Mouse (Mus musculus) testis, postnatal 14 days (tissue): ENCODE results near the gene Zfp580.
"Not testable (repeated sequence)": the region's sequence is repeated elsewhere in the genome, so short reads cannot be mapped to it uniquely, and the experiment has no call there.

ENCODE experiments used
- DNase-seq: peaks from one replicate; pipeline ENCODE4 v3.0.0; 2021; ENCODE audit warnings: low spot score

The Zfp580 gene

GRCm38 (mm10) chr7:5064886-5065285 is 13.5 kb downstream of the Zfp580 start:
- no peak for DNase-seq

GRCm38 (mm10) chr7:5073586-5073985 is 22.2 kb downstream of the Zfp580 start:
- DNase-seq = no peak

GRCm38 (mm10) chr7:5074984-5075383 is 23.6 kb downstream of the Zfp580 start:
- DNase-seq = no peak

- DNase-seq = no peak
Observed at GRCm38 (mm10) chr7:5076931-5077330, 25.6 kb downstream of the Zfp580 start.

GRCm38 (mm10) chr7:5079365-5080009 is 28.1 kb downstream of the Zfp580 start:
- DNase-seq = not testable (repeated sequence)

GRCm38 (mm10) chr7:5080010-5080751 is 28.8 kb downstream of the Zfp580 start, which contains the start of gene Epn1:
Gene Epn1 (plus strand): TSS chr7:5080235.
- DNase-seq = peak; percentile 93

- no peak for DNase-seq
Observed at GRCm38 (mm10) chr7:5080815-5081214, 29.5 kb downstream of the Zfp580 start.

GRCm38 (mm10) chr7:5081241-5081640 is 29.9 kb downstream of the Zfp580 start:
- DNase-seq = no peak

GRCm38 (mm10) chr7:5081939-5082338 is 30.6 kb downstream of the Zfp580 start:
- DNase-seq = no peak

GRCm38 (mm10) chr7:5083325-5084105 is 32.2 kb downstream of the Zfp580 start:
- DNase-seq = no peak

GRCm38 (mm10) chr7:5085512-5085911 is 34.2 kb downstream of the Zfp580 start:
- no peak for DNase-seq

GRCm38 (mm10) chr7:5086921-5087440 is 35.6 kb downstream of the Zfp580 start:
- no peak for DNase-seq

GRCm38 (mm10) chr7:5087886-5088285 is 36.5 kb downstream of the Zfp580 start:
- no peak for DNase-seq

- no peak for DNase-seq
Observed at GRCm38 (mm10) chr7:5089853-5090252, 38.5 kb downstream of the Zfp580 start.

GRCm38 (mm10) chr7:5091008-5091728 is 39.8 kb downstream of the Zfp580 start:
- DNase-seq = no peak

GRCm38 (mm10) chr7:5092381-5092780 is 41.0 kb downstream of the Zfp580 start:
- no peak for DNase-seq

GRCm38 (mm10) chr7:5092831-5093510 is 41.6 kb downstream of the Zfp580 start:
- DNase-seq = peak; percentile 44

- no peak for DNase-seq
Observed at GRCm38 (mm10) chr7:5098769-5099168, 47.4 kb downstream of the Zfp580 start.

- no peak for DNase-seq
Observed at GRCm38 (mm10) chr7:5099796-5100195, 48.5 kb downstream of the Zfp580 start.

- no peak for DNase-seq
Observed at GRCm38 (mm10) chr7:5101066-5101663, 49.8 kb downstream of the Zfp580 start.

GRCm38 (mm10) chr7:5102564-5102963 is 51.2 kb downstream of the Zfp580 start:
- no peak for DNase-seq
